Mouse (Mus musculus) thymus, adult 2 months (tissue): ENCODE results near the gene Spag9.

Experiments used
- CTCF ChIP-seq: fragments of 200-500 bp; IDR thresholded peaks from 2 replicates; pipeline ENCODE4 v1.5.1; 2012; ENCODE audit warnings: mild to moderate bottlenecking, control low read depth, low read length, moderate library complexity, borderline replicate concordance; ENCODE audit not compliant: control insufficient read depth, poor library complexity, insufficient read depth; ENCODE audit errors: extremely low read depth
- POLR2A ChIP-seq: fragments of 200-500 bp; IDR thresholded peaks from 2 replicates; pipeline ENCODE4 v1.6.1; 2012; ENCODE audit warnings: mild to moderate bottlenecking, low read length, control low read depth, moderate library complexity; ENCODE audit not compliant: control insufficient read depth, poor library complexity, insufficient read depth; ENCODE audit errors: extremely low read depth

GRCm38 (mm10) chr11:94097489-94097888 lies 101.6 kb downstream of the Spag9 start:
- TF ChIP-seq CTCF: no peak
- TF ChIP-seq POLR2A: no peak
